ENCODE assay signal across 9 mouse cellular contexts in the genomic region with DNA sequence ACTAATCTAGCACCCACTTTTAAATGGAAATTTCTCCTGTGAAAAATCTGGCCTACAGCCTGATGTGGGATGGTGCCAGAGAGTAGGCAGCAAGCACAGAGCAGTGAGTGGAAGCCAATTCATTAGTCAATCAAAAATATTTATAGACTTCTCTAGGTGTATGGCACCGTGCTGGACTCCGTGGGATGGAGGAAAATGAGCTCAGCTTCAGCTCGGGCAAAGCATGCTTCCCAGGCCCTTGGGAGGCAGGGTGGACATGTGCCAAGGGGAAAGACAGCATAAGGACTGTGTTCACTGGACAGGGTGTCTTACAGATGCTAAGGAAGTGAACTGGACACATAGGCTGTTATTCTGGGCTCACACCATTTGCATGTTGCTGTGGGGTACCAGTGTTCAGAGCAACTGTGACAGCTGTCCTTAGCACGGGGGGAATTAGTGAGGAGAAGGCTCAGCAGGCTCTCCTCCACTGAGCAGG. TPM values are rescaled to one million over a fixed set of nuclear protein-coding genes. Genes with fewer than 3 reads are reported as not detected.
A peak's percentile ranks its signal among the peaks of the same experiment; 100 is the strongest.
DNase-seq lines count a peak whose midpoint lies in the region; ATAC-seq and TF ChIP-seq lines count a peak whose summit lies in the region.
"Had no signal": no experiment of that assay in that cellular context is flagged by ENCODE, and none has a peak within 500 bp of the region (broad histone marks: within the 10 kb centered on the region; RNA-seq: fewer than 3 reads in every experiment).

No protein-coding gene starts in this region.

- no peaks in the 10 kb centered on the region for H3K9me3 ChIP-seq in heart, embryonic 11.5 days (replicated peaks; ENCODE audit: control insufficient read depth, low read length)

- H3K36me3 ChIP-seq in heart, embryonic 11.5 days (ENCODE audit: control insufficient read depth, insufficient read depth, low read length) = no peaks in the 10 kb centered on the region
- H3K36me3 ChIP-seq in kidney, adult 2 months (ENCODE audit: control insufficient read depth, insufficient read depth, low read length) = no peaks in the 10 kb centered on the region
- no peaks in the 10 kb centered on the region for H3K36me3 ChIP-seq in thymus, adult 2 months (ENCODE audit: control insufficient read depth, insufficient read depth, low read length)

- TF ChIP-seq CTCF in kidney, adult 2 months (conservative IDR thresholded peaks at IDR 0.05; ENCODE audit: insufficient read depth, insufficient read length, low read depth, low read length) = no peak
- no peak for TF ChIP-seq CTCF in thymus, adult 2 months (IDR thresholded peaks at IDR 0.05; ENCODE audit: borderline replicate concordance, control insufficient read depth, extremely low read depth, insufficient read depth, low read length, poor library complexity)

- H3K27ac ChIP-seq in heart, embryonic 11.5 days (ENCODE audit: low read depth, low read length) = peak overlapping the region; percentile 15; the same call in 1 of the 2 replicates
- no peak overlapping the region for H3K27ac ChIP-seq in kidney, adult 2 months (ENCODE audit: insufficient read depth, low read depth, low read length)
- no peak overlapping the region for H3K27ac ChIP-seq in thymus, adult 2 months (ENCODE audit: control insufficient read depth, insufficient read depth, low read length)

- no peak overlapping the region for H3K9ac ChIP-seq in heart, embryonic 11.5 days (ENCODE audit: low read depth, low read length)

- H3K4me1 ChIP-seq in heart, embryonic 11.5 days (ENCODE audit: control insufficient read depth, insufficient read depth, low read length) = peaks cover 19% of the 10 kb centered on the region
- H3K4me1 ChIP-seq in kidney, adult 2 months (ENCODE audit: control insufficient read depth, insufficient read depth, low read length) = no peaks in the 10 kb centered on the region
- no peaks in the 10 kb centered on the region; the same call in 1 of the 2 replicates for H3K4me1 ChIP-seq in thymus, adult 2 months (replicated peaks; ENCODE audit: control insufficient read depth, insufficient read depth, low read length)

- no peak overlapping the region for H3K4me3 ChIP-seq in heart, embryonic 11.5 days (ENCODE audit: low read depth, low read length)
- H3K4me3 ChIP-seq in kidney, adult 2 months (ENCODE audit: insufficient read depth, low read depth, low read length) = no peak overlapping the region
- H3K4me3 ChIP-seq in thymus, adult 2 months (ENCODE audit: control insufficient read depth, insufficient read depth, low read length) = no peak overlapping the region

- DNase-seq in brain, adult 2 months (ENCODE audit: low read depth, low spot score) = peak; percentile 91
- DNase-seq in cerebellum, postnatal 10 days = peak; percentile 74 to 86
- DNase-seq in left cerebral cortex, adult 8-10 months (ENCODE audit: low spot score in 2 of 2) = peak; percentile 49 to 90
- no peak for DNase-seq in yolk sac, embryonic 10.5 days (ENCODE audit: low spot score)
- DNase-seq in kidney, adult 2 months = no peak
- no peak for DNase-seq in thymus, postnatal 0 days (ENCODE audit: low spot score)
- DNase-seq in thymus, adult 2 months = no peak
- DNase-seq: spleen, adult 18-20 months had no signal

- 45% methylated on average over 4 of the region's 4 CpGs for WGBS in heart, embryonic 11.5 days (ENCODE audit: insufficient replicate concordance)
- WGBS in kidney, adult 2 months = 64% methylated on average over 4 of the region's 4 CpGs
- 95% methylated on average over 4 of the region's 4 CpGs for WGBS in thymus, adult 2 months

- no peak for ATAC-seq in heart, embryonic 11.5 days (replicated peaks; ENCODE audit: insufficient number of reproducible peaks, low FRiP score, low TSS enrichment)

- H3K27me3 ChIP-seq in heart, embryonic 11.5 days (ENCODE audit: control insufficient read depth, insufficient read depth, low read length) = no peaks in the 10 kb centered on the region
- no peaks in the 10 kb centered on the region; the same call in 1 of the 2 replicates for H3K27me3 ChIP-seq in kidney, adult 2 months (replicated peaks; ENCODE audit: control insufficient read depth, insufficient read depth, low read length)
- no peaks in the 10 kb centered on the region for H3K27me3 ChIP-seq in thymus, adult 2 months (ENCODE audit: control insufficient read depth, insufficient read depth, low read length)

- H3K4me2 ChIP-seq in heart, embryonic 11.5 days = no peak overlapping the region

- TF ChIP-seq POLR2A in kidney, adult 2 months (IDR thresholded peaks at IDR 0.05; ENCODE audit: low read depth, low read length) = no peak
- TF ChIP-seq POLR2A in thymus, adult 2 months (IDR thresholded peaks at IDR 0.05; ENCODE audit: control insufficient read depth, extremely low read depth, insufficient read depth, low read length, poor library complexity) = no peak

RNA-seq across cellular contexts. Expression of a gene that starts 15.6 kb away (rescaled TPM):
- 122 and 141 TPM in 2 replicates for polyA plus RNA-seq in heart, embryonic 11.5 days (2014; fragmentation: Nextera tagmentation; extraction: Ambion mirVana)
- total RNA-seq in left cerebral cortex, adult 8-10 months (2022) = 100 to 1,000 TPM; 205 to 244 (median 221) TPM
- 1.7 and 3.2 TPM in 2 replicates for polyA plus RNA-seq in kidney, adult 2 months (2012; rRNA removed)
- 2.5 and 2.9 TPM in 2 replicates for polyA plus RNA-seq in thymus, postnatal 0 days (2015; fragmentation: Nextera tagmentation; extraction: Ambion mirVana)
- polyA plus RNA-seq in thymus, adult 2 months (2012; rRNA removed) = 2.8 and 12.9 TPM in 2 replicates

Comparison
In these comparisons a context has a peak if more than half of its experiments do, and no peak if none do; other contexts are left out.
1. DNase-seq: peak in brain, adult 2 months (single experiment), cerebellum, postnatal 10 days (2 of 2) and left cerebral cortex, adult 8-10 months (2 of 2); none in yolk sac, embryonic 10.5 days (single experiment), kidney, adult 2 months (single experiment), thymus, postnatal 0 days (single experiment) and thymus, adult 2 months (single experiment).